Comparison of ENCODE assay signal across 8 mouse cellular contexts in the genomic region with DNA sequence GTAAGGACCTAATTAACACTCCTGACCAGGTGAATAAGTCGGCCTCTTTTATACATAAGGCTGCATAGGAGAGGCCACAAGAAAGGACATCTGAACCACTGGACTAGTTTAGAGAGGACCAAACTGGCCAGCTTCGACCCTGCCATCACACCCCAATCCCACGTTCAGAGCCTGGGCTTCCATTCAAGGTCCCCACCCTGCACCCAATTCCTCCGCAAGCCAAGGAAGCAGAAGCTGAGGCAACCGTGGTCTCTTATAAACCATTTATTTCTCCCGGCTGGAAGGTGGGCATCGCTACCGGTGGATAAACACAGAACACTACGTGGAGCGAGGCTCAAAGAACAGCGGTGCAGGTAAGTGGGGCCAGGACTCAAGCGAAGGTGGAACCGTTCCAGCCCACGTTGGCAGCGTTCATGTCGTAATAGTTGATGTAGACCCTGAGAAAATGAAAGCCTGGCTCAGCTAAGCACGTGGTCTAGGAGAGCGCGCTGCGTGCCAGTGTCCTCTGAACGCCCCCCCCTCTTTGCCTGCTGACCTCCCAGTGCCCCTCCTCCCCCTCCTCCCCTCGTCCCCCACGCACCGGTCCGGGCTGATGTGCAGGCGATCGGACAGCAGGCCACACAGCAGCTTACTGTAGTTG. TPM values are rescaled to one million over a fixed set of nuclear protein-coding genes. Genes with fewer than 3 reads are reported as not detected.
DNase-seq lines count a peak whose midpoint lies in the region; ATAC-seq and TF ChIP-seq lines count a peak whose summit lies in the region.

No protein-coding gene starts in this region.

- H3K36me3 ChIP-seq in erythroblast, embryonic 14.5 days (ENCODE audit: control insufficient read depth), result peaks cover 12% of the 10 kb centered on the region
- H3K36me3 ChIP-seq in CH12.LX (replicated peaks in 1 of 2; ENCODE audit: control insufficient read depth in 1 of 2, insufficient read depth in 1 of 2, low read length in 1 of 2) (peaks cover 15 to 42% of the 10 kb centered on the region in 2 experiments), myocyte (ENCODE audit: control insufficient read depth, insufficient read depth) (peaks cover 10% of the 10 kb centered on the region)
- peaks cover 15% of the 10 kb centered on the region for H3K36me3 ChIP-seq in limb, embryonic 15.5 days

- H3K79me2 ChIP-seq in CH12.LX (replicated peaks; ENCODE audit: control insufficient read depth, extremely low read depth, insufficient read depth, poor library complexity, severe bottlenecking) (peaks cover 8% of the 10 kb centered on the region), myocyte (ENCODE audit: control insufficient read depth, insufficient read depth) (peaks cover 14% of the 10 kb centered on the region)

- DNase-seq in CH12.LX (ENCODE audit: extremely low read depth), result peak; percentile 53
- DNase-seq in heart, postnatal 4 days, result peak; percentile 34
- no peak for DNase-seq in spleen, postnatal 10 days (ENCODE audit: low spot score in 2 of 2)

- H3K4me3 ChIP-seq in erythroblast, embryonic 14.5 days (replicated peaks), result peak overlapping the region; percentile 75
- H3K4me3 ChIP-seq in CH12.LX (replicated peaks in 1 of 3; ENCODE audit: low read depth in 2 of 3, low read length in 2 of 3, poor library complexity in 1 of 3), result peak overlapping the region; percentile 76 to 93 (median 84)
- peak overlapping the region; percentile 86 for H3K4me3 ChIP-seq in cortical plate, adult 2 months (ENCODE audit: insufficient read depth, low read length)
- peak overlapping the region; percentile 75 for H3K4me3 ChIP-seq in limb, embryonic 15.5 days
- peak overlapping the region; percentile 86 for H3K4me3 ChIP-seq in myocyte

- no peak for TF ChIP-seq EP300 in CH12.LX (IDR thresholded peaks at IDR 0.05; ENCODE audit: low read length)

- no peak for TF ChIP-seq CTCF in CH12.LX (conservative IDR thresholded peaks at IDR 0.05 in 1 of 2, IDR thresholded peaks at IDR 0.05 in 1 of 2; ENCODE audit: low read depth in 2 of 2, low read length in 2 of 2)
- TF ChIP-seq CTCF in cortical plate, adult 2 months (IDR thresholded peaks at IDR 0.05; ENCODE audit: extremely low read depth, insufficient read depth, low read length), result no peak

- no peak for TF ChIP-seq RAD21 in CH12.LX (IDR thresholded peaks at IDR 0.05; ENCODE audit: low read depth, low read length)

- WGBS in limb, embryonic 15.5 days, result 2% methylated on average over 27 of the region's 27 CpGs

- peaks cover 12% of the 10 kb centered on the region for H3K9me3 ChIP-seq in erythroblast, embryonic 14.5 days (ENCODE audit: control insufficient read depth, low read length)
- H3K9me3 ChIP-seq in CH12.LX (replicated peaks; ENCODE audit: low read length), result peaks cover 4% of the 10 kb centered on the region
- no peaks in the 10 kb centered on the region for H3K9me3 ChIP-seq in limb, embryonic 15.5 days

- peaks cover 33% of the 10 kb centered on the region for H3K4me1 ChIP-seq in erythroblast, embryonic 14.5 days (ENCODE audit: control insufficient read depth)
- peaks cover 11 to 26% of the 10 kb centered on the region in 2 experiments for H3K4me1 ChIP-seq in CH12.LX (ENCODE audit: control insufficient read depth in 1 of 2, insufficient read depth in 2 of 2)
- H3K4me1 ChIP-seq in cortical plate, adult 2 months (ENCODE audit: control insufficient read depth, insufficient read depth, low read length), result 0 out of 2 replicates have a peak, but pooled peaks cover 2% of the 10 kb centered on the region
- H3K4me1 ChIP-seq in limb, embryonic 15.5 days, result peaks cover 27% of the 10 kb centered on the region

- no peak for ATAC-seq in erythroblast, adult 5-6 weeks (replicated peaks; ENCODE audit: low FRiP score, poor library complexity, severe bottlenecking)
- ATAC-seq in limb, embryonic 15.5 days (ENCODE audit: insufficient number of reproducible peaks, low FRiP score, low TSS enrichment, low read depth), result peak; percentile 68

- in situ Hi-C loops in CH12.LX (cut with MboI; ENCODE audit: low pct_ligation_motif_present, low pct_unique_long_range_greater_than_20kb, low sequenced_read_pairs), result loop anchor here (10.0 kb wide), 1 partner anchor 114 kb away; no protein-coding TSS in a partner anchor

- TF ChIP-seq POLR2A in CH12.LX (IDR thresholded peaks at IDR 0.05; ENCODE audit: low read depth, low read length), result no peak
- TF ChIP-seq POLR2A in cortical plate, adult 2 months (IDR thresholded peaks at IDR 0.05; ENCODE audit: extremely low read depth, insufficient read depth, low read length), result no peak
- no peak for TF ChIP-seq POLR2A in myocyte (IDR thresholded peaks at IDR 0.05; ENCODE audit: insufficient read length, low read depth)

- H3K4me2 ChIP-seq in CH12.LX (ENCODE audit: insufficient read depth, low read depth, poor library complexity, severe bottlenecking), result peak overlapping the region; percentile 83
- H3K4me2 ChIP-seq in limb, embryonic 15.5 days, result peak overlapping the region; percentile 65
- peak overlapping the region; percentile 70 for H3K4me2 ChIP-seq in myocyte (ENCODE audit: low read depth)

- H3K27me3 ChIP-seq in erythroblast, embryonic 14.5 days (ENCODE audit: control insufficient read depth), result no peaks in the 10 kb centered on the region
- H3K27me3 ChIP-seq in CH12.LX (replicated peaks) (no peaks in the 10 kb centered on the region), myocyte (ENCODE audit: control insufficient read depth, insufficient read depth, insufficient read length) (no peaks in the 10 kb centered on the region)
- no peaks in the 10 kb centered on the region for H3K27me3 ChIP-seq in limb, embryonic 15.5 days

- H3K9ac ChIP-seq in CH12.LX (ENCODE audit: insufficient read depth, low read depth), result peak overlapping the region; percentile 75
- H3K9ac ChIP-seq in limb, embryonic 15.5 days, result peak overlapping the region; percentile 72; the same call in 1 of the 2 replicates

- peak overlapping the region; percentile 28 for H3ac ChIP-seq in myocyte (ENCODE audit: control insufficient read depth, insufficient read length)

- H3K27ac ChIP-seq in CH12.LX (ENCODE audit: insufficient read depth, low read depth), result peak overlapping the region; percentile 78; the same call in 1 of the 2 replicates
- H3K27ac ChIP-seq in cortical plate, adult 2 months (ENCODE audit: insufficient read depth, low read length), result no peak overlapping the region
- H3K27ac ChIP-seq in limb, embryonic 15.5 days, result peak overlapping the region; percentile 95

- dilution Hi-C loops in CH12.LX (cut with MboI; ENCODE audit: extremely low pct_ligation_motif_present, extremely low pct_unique_long_range_greater_than_20kb, low sequenced_read_pairs), result no loop called here

TF ChIP-seq in CH12.LX, 34 proteins besides CTCF, POLR2A, EP300 and RAD21 (continues in another document):
- TF ChIP-seq ZMIZ1 (IDR thresholded peaks at IDR 0.05; ENCODE audit: low read depth, low read length), result no peak; the same call in 1 of the 2 replicates
- no peak for TF ChIP-seq RCOR1 (conservative IDR thresholded peaks at IDR 0.05; ENCODE audit: low read depth, low read length)

TF ChIP-seq in myocyte, 11 proteins besides CTCF, POLR2A, EP300 and RAD21 (continues in another document):
- TF ChIP-seq USF1 (IDR thresholded peaks at IDR 0.05; ENCODE audit: low read depth), result no peak

RNA-seq across cellular contexts. Expression of a gene that starts 0.8 kb away (rescaled TPM):
- 42.3 and 44.8 TPM in 2 replicates for polyA plus RNA-seq in erythroblast, embryonic 14.5 days (2012)
- total RNA-seq in erythroblast, adult 5-6 weeks (2015; ENCODE audit: low replicate concordance), result 47.2 and 79.7 TPM in 2 replicates
- total RNA-seq in erythroblast, adult 5-6 weeks (2017; ENCODE audit: low replicate concordance), result 48.1 and 65.8 TPM in 2 replicates
- total RNA-seq in CH12.LX (2012; rRNA removed) (1,561 and 2,151 TPM in 2 replicates), CH12.LX (2014; rRNA removed) (1,037 and 1,217 TPM in 2 replicates)
- polyA plus RNA-seq in CH12.LX (2012; ENCODE audit: insufficient read length, low read depth) (1,853 and 2,072 TPM in 2 replicates), myocyte (2012; fragmentation: generic; extraction: Trizol) (3,517 TPM)
- 1,035 and 1,146 TPM in 2 replicates for polyA plus RNA-seq in cortical plate, adult 2 months (2012; rRNA removed)
- total RNA-seq in heart, postnatal 4 days (2021), result 100 to 1,000 TPM; 422 to 490 TPM
- polyA plus RNA-seq in limb, embryonic 15.5 days (2015; fragmentation: Nextera tagmentation; extraction: Ambion mirVana), result 1,299 and 1,540 TPM in 2 replicates

RNA-seq across cellular contexts. Expression of a gene that starts 22.0 kb away (rescaled TPM):
- 0.64 and 0.70 TPM in 2 replicates for polyA plus RNA-seq in erythroblast, embryonic 14.5 days (2012)
- total RNA-seq in erythroblast, adult 5-6 weeks (2015; ENCODE audit: low replicate concordance), result 7.9 and 8.8 TPM in 2 replicates
- total RNA-seq in erythroblast, adult 5-6 weeks (2017; ENCODE audit: low replicate concordance), result 2.4 and 11.0 TPM in 2 replicates
- 126 and 201 TPM in 2 replicates for total RNA-seq in CH12.LX (2012; rRNA removed)
- total RNA-seq in CH12.LX (2014; rRNA removed), result 192 and 197 TPM in 2 replicates
- polyA plus RNA-seq in CH12.LX (2012; ENCODE audit: insufficient read length, low read depth), result 253 and 304 TPM in 2 replicates
- 15.6 and 17.1 TPM in 2 replicates for polyA plus RNA-seq in cortical plate, adult 2 months (2012; rRNA removed)
- 1 to 10 TPM; 8.7 to 9.6 TPM for total RNA-seq in heart, postnatal 4 days (2021)
- polyA plus RNA-seq in limb, embryonic 15.5 days (2015; fragmentation: Nextera tagmentation; extraction: Ambion mirVana), result 11.3 and 14.5 TPM in 2 replicates
- 1.4 TPM for polyA plus RNA-seq in myocyte (2012; fragmentation: generic; extraction: Trizol)

RNA-seq across cellular contexts. Expression of a gene that starts 34.0 kb away (rescaled TPM):
- not detected in 2 replicates for polyA plus RNA-seq in erythroblast, embryonic 14.5 days (2012)
- 1.7 TPM in 1 of 2 replicates, not detected in the other for total RNA-seq in erythroblast, adult 5-6 weeks (2015; ENCODE audit: low replicate concordance)
- not detected in 2 replicates for total RNA-seq in erythroblast, adult 5-6 weeks (2017; ENCODE audit: low replicate concordance)
- total RNA-seq in CH12.LX (2012; rRNA removed), result 13.1 and 20.4 TPM in 2 replicates
- total RNA-seq in CH12.LX (2014; rRNA removed), result 33.9 and 36.6 TPM in 2 replicates
- 28.9 and 36.2 TPM in 2 replicates for polyA plus RNA-seq in CH12.LX (2012; ENCODE audit: insufficient read length, low read depth)
- polyA plus RNA-seq in cortical plate, adult 2 months (2012; rRNA removed), result 4.5 and 5.9 TPM in 2 replicates
- under 1 TPM in 1 of 2 experiments, not detected in 1; 0.21 TPM for total RNA-seq in heart, postnatal 4 days (2021)
- polyA plus RNA-seq in limb, embryonic 15.5 days (2015; fragmentation: Nextera tagmentation; extraction: Ambion mirVana), result 2.7 and 3.2 TPM in 2 replicates
- polyA plus RNA-seq in myocyte (2012; fragmentation: generic; extraction: Trizol), result 0.58 TPM

RNA-seq across cellular contexts. Expression of a gene that starts 36.9 kb away (rescaled TPM):
- polyA plus RNA-seq in erythroblast, embryonic 14.5 days (2012), result not detected in 2 replicates
- total RNA-seq in erythroblast, adult 5-6 weeks (2015; ENCODE audit: low replicate concordance), result not detected in 2 replicates
- total RNA-seq in erythroblast, adult 5-6 weeks (2017; ENCODE audit: low replicate concordance), result 0.84 TPM in 1 of 2 replicates, not detected in the other
- total RNA-seq in CH12.LX (2012; rRNA removed) (0.17 and 0.21 TPM in 2 replicates), CH12.LX (2014; rRNA removed) (0.42 and 0.45 TPM in 2 replicates)
- polyA plus RNA-seq in CH12.LX (2012; ENCODE audit: insufficient read length, low read depth) (0.80 and 0.94 TPM in 2 replicates), myocyte (2012; fragmentation: generic; extraction: Trizol) (not detected)
- polyA plus RNA-seq in cortical plate, adult 2 months (2012; rRNA removed), result not detected in 2 replicates
- total RNA-seq in heart, postnatal 4 days (2021), result not detected
- polyA plus RNA-seq in limb, embryonic 15.5 days (2015; fragmentation: Nextera tagmentation; extraction: Ambion mirVana), result not detected in 2 replicates

Comparison
In these comparisons a context has a peak if more than half of its experiments do, and no peak if none do; other contexts are left out.
1. DNase-seq: peak in CH12.LX (single experiment) and heart, postnatal 4 days (single experiment); none in spleen, postnatal 10 days (0 of 2).
2. RNA of a gene that starts 0.8 kb away (polyA plus RNA-seq): 3,517 TPM in myocyte (single experiment), 1,853 to 2,072 TPM in CH12.LX, 1,299 to 1,540 TPM in limb, embryonic 15.5 days and 1,035 to 1,146 TPM in cortical plate, adult 2 months; 42.3 to 44.8 TPM in erythroblast, embryonic 14.5 days; every median in the first group is over 10 times any median in the second.
3. RNA of a gene that starts 22.0 kb away (polyA plus RNA-seq): 253 to 304 TPM in CH12.LX; 15.6 to 17.1 TPM in cortical plate, adult 2 months, 11.3 to 14.5 TPM in limb, embryonic 15.5 days, 1.4 TPM in myocyte (single experiment) and 0.64 to 0.70 TPM in erythroblast, embryonic 14.5 days; every median in the first group is over 10 times any median in the second.
4. Peak in every context shown above with its lines, with median percentiles within 50 percentile points of each other: H3K4me3 ChIP-seq and H3K4me2 ChIP-seq.